Mouse (Mus musculus) cerebellum, postnatal 10 days (tissue): Measurements from ENCODE around the gene Wwox.

ENCODE experiments used
- DNase-seq, 2 experiments: peaks; one replicate each; pipeline ENCODE4 v3.0.0; 2021; ENCODE audit warnings: mixed read lengths in 2 of 2

Wwox gene

DNA sequence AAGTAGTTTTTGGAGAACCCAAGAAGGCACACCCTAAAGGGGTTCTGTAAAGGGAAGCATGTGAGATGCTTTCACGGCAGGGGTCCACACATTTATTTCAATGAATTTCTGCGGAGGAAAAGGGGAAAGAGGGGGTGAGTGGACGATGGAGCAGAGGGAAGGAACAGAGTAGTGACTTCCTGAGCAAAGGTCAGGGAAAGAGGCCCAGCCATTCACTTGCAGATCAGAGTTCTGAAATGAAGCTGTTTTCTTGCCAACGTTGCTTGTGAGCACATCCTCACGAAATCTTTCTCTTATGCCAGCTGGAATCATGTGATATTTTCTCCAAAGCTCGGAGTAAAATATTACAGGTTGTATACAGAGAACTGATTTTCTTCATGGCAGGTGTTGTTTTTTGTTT lies 164.1 kb downstream of the Wwox start:
- DNase-seq: peak in 1 of 2 experiments; percentile 28

DNA sequence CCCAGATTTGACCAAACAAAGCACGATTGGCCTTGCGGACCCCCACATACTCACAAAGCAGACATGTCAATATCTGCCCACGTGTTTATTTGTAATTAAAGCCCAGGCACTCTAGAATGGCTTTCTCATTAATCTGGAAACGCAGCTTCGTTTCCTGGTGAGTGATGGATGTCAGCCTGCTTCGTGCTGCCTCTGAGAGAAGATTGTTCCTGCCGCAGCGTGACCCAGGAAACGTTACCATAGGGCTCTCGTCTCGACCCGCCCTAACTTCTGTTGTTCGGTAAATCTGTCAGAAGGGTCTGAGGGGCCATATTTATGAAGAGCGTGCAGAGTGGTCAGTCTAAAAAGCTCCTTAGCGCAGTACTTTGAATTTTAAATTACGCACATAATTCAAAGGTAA lies 164.9 kb downstream of the Wwox start:
- no peak for DNase-seq

DNA sequence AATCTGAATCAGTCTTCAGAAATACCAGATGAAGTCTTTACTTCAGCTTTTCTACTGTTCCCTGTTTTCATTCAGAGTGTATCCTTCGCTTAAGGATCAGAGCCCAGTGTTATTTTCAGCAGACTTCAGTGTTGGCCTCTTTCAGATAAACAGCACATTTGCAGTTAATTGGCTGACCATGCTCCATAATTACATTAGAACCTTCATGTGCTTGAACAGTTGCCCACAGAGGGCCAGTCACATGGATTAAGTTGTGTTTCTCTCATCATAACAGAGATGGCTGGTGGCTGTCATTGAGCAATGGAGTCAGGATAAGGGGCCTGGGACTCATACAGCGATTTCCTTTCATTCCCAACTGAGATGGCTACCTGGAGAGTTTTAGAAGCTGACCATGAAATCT lies 166.2 kb downstream of the Wwox start:
- DNase-seq: no peak

DNA sequence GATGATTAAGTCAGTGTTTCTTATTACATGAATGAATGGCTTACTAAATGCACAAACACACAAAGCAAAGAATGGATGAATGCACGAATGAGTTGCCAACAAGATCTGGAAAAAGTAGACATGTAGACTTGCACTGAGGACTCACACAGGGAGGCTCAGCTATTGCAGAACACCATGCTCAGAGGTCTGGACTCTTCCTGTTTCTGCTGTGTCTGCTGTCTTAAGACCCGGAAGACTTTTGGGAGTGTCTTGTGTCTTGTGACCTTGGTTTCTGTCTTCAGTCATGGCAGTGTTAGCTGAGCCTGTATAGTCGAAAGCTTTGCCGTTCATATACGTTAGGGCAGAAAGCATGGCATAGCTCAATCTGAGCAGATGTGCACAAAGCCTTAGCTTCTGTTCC lies 169.9 kb downstream of the Wwox start:
- no peak for DNase-seq

DNA sequence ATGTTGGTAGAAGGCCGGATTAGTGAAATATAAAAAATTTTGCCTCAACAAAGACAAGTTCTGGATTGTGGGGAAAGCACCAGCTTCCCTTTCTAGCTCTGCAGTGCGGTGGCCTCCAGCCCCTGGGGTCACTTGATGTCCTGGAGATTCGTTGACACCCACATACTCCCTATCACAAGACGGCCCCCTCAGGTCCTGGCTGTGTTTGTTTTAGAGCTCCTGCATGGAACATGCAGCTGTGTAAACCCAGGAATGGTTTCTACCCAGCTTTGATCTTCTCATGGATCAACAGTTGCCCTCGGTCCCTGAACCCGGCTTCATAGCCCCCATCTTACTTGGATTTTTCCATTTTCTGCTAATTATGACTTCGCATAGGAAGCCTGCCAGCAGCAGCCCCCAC lies 171.6 kb downstream of the Wwox start:
- no peak for DNase-seq

DNA sequence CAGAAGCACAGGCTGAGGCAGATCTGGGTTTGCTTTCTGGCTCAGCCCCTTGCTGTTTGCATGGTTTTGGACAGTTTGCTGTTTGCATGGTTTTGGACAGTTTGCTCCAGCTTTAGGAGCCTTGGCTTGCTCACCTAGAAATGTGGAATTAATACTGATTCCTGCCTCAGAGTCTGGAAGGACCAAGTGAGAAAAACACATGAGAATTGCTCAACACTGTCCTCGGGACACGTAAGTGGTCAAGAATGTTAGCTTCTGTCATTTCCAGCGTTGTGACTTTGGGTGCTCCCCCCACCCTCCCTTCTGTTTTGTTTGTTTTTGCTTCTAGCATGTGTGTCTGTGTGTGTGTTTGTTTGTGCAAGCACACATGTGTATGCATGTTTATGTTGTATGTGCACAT lies 172.6 kb downstream of the Wwox start:
- no peak for DNase-seq

DNA sequence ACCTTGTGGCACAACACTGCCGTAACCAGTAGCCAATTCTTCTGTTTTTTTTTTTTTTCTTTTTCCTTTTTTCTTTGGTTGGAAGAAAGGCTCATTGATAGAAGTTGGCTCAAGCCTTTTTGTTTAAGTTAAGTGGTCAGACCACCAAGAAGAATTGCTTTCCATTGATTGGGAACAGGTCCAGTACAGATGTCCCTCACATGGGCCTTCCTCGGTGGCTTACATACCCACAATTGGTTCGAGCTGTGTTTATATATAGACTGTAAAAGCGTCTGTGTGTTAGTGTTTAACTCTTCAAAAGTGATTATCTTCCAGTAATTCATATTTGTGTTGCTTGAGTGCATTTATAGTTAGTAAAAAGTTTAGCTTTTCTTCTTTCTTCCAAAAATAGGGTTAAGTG lies 176.0 kb downstream of the Wwox start:
- DNase-seq: no peak

DNA sequence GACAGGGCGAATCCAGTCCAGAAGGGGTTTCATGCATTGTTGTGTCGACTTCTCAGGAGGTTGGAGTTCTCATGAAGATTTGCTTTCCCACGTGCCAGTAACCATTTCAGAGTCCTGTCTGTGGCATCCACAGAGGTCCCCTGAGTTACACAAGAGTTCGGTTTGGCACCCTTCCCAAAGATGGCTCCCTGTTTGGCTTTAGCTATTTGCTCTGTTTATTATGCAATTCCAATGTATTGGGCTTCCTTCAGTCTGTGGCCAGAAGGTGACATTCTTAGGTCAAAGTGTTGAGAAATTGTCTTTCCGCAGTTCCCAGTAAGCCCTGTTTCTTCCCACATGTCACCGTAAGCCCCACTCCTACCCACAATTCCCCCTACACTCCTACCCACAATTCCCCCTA lies 176.5 kb downstream of the Wwox start:
- no peak for DNase-seq

DNA sequence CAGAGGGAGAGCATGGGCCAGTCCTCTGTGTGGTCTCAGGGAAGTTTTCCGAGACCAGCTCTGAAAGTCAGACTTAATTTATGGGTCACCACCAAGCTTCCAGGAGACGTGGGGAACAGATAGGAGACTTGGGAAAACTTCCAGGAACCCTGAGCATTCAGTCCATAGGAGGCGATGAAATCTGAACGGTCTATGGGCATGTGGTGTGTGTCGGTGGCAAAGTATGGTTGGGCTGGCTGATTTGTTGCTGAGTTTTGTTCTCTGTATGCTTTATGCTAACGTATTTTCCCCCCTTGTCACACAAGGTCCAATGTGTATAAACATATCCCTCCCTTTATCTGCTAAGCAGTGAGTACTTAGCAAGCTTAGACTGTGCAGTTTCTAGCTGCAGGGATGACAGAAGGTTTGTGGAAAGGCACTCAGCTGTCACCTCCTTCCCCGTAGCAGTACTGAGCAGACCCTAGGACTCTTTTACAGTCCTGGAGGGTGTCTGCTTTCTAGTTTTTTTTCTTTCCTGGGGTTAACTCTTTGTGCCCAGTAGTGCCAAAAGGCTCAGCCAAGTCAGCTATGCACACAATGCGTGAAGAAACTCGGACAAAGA lies 179.6 kb downstream of the Wwox start:
- no peak for DNase-seq

DNA sequence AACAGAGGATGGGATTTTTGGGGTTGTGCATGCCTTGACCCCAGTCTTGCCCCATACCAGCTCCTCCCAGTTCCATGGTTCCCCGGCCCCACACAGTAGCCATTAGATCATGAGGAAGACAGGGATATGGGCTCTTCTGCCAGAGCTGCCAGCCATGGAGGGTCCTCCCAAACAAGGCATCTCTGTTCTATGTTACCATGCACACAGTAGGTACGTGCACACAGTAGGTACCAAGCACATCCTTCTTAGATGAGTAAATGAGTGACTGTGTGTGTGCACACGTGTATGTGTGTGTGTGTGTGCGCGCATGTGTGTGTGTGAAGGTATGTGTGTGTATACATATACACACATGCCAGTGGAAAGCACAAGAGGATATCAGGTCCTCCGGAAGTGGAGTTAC lies 185.9 kb downstream of the Wwox start:
- no peak for DNase-seq

DNA sequence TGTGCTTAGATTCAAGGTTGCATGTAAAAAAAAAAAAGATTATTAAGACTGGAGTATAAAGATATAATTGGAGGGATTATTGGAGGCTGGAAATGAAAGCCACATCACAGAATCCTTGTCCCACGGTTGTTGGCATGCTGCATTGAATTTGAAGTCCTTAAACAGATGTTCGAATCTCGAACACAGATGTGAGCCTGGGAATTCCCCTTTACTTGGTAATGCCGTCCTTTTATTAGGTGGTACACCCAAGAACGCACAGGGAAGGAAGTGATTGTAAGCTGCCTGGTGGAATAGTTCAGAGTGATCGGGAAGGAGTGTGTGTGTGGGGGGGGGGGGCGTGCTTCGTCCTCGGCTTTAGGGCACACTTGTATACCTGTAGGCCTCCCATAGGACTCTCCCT lies 187.4 kb downstream of the Wwox start:
- DNase-seq: no peak

DNA sequence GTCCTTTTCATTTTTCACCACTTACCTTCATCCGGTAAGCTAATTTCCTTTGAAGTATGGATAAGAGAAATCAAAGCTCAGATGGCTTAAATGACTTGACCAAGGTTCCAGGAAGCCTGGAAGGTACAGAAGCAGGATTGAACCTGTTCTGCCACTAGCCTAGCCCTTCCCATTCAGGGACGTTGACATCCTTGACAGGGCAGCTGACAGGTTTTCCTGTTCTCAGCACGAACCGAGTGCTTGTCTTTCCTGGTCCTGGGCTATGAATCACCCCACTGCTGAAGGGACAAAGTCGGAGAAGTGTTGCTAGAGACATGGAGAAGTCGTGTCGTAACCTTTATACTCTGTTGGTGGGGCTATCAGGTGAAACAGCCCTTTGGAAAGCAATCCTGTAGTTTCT lies 190.3 kb downstream of the Wwox start:
- no peak for DNase-seq

DNA sequence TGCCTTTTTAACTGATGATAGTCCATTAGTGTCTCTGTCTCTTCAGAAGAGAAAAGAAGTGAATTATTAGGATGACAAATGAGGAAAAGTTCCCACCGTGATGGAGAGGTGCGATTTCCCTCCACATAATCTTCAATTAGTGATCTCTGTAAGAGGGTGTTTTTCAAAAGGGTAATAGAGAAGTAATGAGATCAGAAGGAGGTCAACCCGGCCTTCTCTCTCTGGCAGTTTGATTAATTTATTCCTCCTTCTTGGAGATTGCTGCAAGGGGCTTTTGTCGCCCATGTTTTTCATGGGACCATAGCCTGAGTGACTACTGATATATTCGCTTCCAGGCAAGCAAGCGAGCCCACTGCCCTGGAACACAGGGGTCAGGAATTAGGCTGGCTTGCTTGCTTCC lies 191.6 kb downstream of the Wwox start:
- no peak for DNase-seq

DNA sequence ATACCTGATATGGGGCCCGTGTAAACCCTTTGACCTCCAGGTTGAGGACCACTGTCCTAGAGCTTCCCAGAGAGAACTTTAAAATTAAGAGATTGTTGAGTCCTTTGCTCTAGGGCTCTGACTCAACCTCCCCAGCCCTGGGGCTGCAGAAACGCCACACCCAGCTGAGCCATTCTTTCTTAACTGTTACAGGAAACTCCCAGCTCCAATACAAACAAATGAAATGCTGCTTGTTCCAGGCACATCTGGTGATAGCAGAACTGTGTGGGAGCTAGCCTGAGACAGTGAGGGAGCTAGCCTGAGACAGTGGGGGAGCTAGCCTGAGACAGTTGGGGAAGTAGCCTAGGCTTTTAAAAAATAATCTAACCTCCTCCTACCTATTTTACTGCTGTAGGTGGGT lies 194.7 kb downstream of the Wwox start:
- no peak for DNase-seq

DNA sequence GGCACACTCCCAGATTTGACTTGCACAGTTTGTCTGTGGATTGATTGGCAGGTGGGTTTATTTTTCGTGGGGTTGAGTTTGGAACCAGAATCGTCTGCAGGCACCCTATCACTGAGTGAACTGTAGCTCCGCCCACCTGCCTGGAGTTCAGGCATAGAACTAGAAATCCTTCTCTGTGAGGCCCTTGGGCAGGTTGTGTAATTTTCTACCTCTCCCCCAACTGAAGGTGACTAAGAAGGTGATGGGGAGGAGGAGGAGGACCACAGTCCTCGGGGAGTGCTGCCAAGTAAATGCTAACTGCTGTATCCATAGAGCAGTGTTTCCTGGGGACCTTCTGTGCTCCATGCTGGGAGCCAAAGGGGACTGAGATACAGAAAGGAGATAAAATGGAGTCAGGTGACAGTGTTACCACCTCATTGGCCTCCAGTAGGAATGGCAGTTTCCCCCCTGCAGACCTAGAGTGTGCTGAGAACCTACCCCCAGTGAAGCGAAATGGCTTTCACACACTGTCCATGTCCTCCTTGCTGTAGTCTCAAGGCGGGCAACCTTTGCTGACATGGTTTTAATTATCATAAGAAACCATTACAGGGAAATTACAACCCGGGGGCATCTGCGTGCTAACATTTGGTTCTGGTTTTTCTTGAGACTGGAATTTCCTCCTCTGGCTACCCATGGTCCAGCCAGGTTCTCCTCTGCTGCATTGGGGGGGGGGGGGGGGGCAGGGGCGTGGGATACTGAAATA lies 195.4 kb downstream of the Wwox start:
- DNase-seq: no peak

DNA sequence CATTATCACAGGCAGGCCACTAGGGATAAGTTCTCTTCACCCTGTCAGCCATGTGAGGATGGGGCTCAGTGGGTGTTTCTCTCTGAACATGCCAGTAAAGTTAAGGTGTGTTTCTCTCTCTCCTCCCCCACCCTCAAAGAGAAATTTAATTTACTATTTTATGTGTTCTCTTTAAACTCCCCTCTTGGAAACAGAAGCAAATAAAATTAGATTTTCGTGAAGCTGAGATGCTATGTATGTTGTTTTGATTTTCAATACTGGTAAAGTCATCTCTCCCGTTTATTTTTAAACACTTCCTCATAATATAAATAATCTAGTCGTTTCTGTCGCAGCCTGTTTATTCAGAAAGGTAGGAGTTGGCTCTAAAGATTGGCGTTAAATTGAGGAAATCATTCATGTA lies 196.9 kb downstream of the Wwox start:
- no peak for DNase-seq

DNA sequence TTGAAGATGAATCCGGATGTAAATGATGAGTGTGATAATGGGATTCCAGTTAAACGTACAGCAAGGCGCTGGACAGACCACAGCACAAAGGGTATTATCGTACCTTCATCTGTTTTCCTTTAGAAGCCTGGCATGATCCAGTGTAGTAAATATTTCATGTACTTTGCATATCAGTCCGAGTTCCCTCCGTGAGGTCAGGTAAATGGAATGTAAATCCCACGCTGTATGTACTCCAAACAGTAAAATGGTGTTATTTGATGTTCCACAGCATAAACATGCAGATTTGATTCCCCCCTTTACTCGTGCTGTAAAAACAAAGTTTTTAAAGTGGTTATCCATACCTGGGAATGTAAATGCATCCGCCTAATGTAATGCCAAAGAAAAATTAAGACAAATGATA lies 202.4 kb downstream of the Wwox start:
- no peak for DNase-seq

DNA sequence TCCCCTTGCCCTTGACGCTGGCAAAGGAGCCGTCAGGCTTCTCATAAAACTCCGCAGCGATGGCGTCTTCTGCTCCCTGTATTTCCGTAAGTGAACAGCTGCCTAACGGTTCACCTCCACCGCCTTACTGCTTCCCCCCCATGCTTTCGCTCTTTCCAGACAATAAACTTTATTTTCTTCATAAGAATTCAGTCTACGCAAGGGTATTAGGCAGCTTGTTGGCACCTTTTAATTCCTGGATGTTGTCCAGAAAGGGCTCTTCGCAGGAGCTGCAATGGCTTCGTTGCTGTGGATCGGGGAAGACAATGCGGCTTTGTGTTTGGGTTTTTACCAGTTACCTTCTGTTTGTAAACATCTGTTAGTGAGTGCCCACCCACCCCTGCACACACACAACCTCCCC lies 211.3 kb downstream of the Wwox start:
- peak; percentile 46 to 64 for DNase-seq

DNA sequence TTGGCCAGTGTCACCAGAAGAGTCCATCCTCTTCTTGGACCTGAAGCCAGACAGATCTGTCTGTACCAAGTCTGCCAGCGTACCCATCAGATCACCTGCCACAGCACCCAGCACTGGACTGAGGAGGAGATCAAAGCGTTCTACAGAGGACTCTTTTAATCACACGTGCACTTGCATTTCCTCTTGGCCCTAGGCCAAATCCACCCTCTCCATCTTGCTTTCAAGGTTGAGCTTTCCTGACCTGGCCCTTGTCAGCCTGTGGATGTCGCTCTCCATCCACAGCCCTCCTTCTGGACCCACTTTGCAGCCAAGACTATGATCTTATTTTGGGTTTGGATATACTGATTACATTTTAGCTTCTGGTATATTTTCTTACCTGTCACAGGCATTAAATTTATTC lies 218.3 kb downstream of the Wwox start:
- peak; percentile 41 to 71 for DNase-seq

DNA sequence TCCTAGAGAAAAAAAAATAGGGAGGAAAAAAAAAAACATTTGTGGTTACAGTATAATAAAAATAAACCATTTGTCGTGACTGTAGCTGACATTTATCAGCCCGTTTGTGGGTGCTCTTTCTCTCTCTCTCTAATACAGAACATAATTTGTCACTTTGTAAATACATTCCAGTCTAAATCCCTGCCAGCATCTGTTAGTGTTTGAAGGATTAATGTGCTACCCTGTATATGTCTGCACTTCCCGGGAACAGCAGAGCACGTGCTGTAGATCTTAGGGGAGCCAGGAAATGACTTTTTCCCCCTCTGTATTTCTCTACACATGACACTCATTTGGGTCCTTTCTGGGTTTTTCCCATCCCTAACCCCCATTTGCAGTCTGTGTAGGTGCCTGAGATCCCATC lies 219.0 kb downstream of the Wwox start:
- no peak for DNase-seq

DNA sequence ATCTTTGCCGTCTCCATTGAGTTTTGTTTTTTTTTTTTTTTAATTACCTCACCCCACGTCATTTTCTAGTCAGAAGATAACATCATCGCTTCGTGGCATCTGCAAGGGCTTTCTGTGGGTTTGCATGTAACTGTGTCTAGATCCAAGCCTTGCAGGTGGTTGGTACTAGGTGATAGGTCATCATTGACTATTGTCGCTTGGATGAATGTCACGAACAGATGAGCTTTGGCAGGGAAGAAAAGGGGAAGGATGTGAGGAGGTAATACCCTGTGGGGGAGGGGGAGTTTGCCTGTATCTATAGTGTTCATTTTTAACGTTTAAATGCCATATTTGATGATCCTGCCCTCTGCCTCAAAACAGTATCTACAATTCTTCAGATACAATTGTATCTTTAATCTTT lies 223.6 kb downstream of the Wwox start:
- no peak for DNase-seq

DNA sequence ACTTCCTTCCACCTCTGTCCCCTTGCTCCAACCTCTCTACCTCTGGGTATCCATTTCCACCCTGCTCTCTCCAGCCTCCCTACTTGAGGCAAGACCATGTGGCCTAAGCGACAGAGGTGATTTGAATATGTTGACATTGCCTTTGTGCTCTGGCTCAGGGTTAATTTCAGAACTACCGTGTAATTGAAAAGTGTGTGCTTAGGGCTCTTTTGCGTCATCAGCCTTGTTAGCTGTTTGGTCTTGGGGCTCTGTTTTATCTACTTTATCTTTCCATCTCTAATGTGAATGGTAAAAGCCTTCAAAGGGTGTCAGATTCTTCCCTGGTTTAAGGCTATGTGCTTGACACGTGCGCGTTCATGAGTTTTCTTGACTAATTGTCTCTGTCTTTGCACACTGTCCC lies 226.1 kb downstream of the Wwox start:
- no peak for DNase-seq

DNA sequence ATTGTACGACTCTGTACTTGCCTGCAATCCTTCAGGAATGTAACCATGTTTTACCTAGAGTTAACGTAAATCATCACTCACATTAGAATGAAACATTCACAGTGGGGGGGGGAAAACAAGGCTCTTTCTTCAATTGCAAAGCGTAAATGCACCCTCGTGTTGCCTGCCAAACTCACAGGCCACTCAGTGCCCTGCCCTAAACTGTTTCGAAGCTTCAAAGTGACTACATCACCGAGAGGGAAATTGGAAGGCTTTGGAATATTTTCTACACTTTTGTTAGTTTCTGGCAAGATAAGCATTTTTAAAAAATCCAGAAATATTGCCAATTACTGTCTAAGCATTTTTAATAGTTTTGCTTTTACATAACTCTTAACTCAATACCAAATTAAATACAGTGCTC lies 231.3 kb downstream of the Wwox start:
- no peak for DNase-seq

DNA sequence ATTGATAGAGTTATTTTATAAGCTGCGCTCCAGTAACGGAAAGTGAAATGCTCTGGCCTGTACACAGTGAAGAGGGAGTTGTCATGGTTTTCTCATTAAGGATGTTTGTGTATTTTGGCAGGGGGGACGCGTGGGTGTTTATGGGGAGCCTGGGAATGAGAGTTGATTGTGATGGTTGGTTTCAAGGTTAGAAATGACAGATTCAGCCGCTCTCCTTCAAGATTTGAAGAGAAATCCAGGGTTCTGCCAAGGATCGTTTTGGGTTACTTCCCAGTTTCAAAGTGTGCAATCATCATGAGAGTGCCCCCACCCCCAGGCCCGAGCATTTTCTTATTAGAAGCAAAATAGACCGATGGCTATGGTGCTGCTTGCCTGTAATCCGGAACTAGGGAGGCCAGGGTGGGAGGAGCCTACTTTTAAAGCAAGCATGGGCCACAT lies 231.8 kb downstream of the Wwox start:
- peak; percentile 41 to 45 for DNase-seq

DNA sequence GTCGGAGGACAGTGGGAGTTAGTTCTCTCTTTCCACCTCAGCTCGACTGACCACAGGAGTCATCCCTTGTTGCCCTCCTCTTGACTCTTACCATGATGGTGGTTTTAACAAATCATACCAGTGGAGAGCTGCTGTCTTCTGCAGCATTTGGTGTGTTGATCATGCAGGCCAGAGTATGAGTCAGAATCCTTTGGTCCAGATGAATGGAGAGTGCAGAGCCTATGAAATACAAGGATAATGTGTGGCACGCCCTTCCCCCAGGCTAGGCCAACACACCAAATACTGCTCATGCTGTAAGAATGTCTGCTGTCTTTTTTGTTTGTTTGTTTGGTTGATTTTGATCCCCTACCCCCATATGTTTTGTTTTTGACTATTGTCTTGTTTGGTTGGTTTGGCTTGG lies 234.0 kb downstream of the Wwox start:
- DNase-seq: no peak
